Mouse (Mus musculus) kidney, postnatal 25 days (tissue): ENCODE results near the gene Thada.
"Not testable (repeated sequence)": the region's sequence is repeated elsewhere in the genome, so short reads cannot be mapped to it uniquely, and the experiment has no call there.

Source experiments
- DNase-seq, 2 experiments: peaks; one replicate each; pipeline ENCODE4 v3.0.0; 2021; ENCODE audit warnings: mixed read lengths in 2 of 2

Gene Thada

DNA sequence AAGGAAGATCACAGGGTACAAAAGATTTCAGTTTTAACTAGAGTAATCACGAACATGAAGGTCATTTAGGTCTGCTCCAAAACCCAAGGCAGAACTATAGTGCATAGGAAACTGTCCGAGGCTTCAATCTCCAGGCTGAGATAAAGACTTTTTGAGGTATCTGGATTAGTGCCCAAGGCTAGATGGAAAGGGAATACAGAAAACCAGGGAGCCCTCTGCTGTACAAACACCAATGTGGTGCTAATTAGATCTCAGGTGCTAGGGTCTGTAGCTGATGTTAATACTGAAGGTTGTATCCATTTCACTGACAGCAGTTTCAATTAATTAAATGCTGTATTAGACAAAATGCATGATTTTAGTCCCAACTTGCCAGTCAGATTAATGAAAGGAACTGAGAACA, 124.3 kb downstream of the Thada start:
- no peak for DNase-seq

GRCm38 (mm10) chr17:84340574-84340973, 125.4 kb downstream of the Thada start:
- DNase-seq: no peak

DNA sequence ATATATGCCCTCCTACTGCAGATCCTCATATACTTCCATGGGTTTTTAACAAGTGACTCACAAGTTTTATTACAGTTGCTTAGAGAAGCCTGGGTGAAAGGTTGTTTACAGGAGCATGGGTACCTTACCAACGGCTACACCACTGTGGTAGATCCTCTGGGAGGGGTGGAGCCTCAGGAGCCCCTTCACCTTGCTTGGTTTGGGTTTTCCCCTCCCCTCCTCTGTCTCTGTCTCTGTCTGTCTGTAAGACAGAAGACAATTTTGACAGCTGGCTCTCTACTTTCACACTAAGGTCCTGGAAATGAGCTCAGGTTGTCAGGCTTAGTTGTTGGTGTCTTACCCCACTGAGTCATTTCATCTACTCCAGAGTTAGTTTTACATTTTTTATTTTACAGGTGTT, 130.0 kb downstream of the Thada start:
- DNase-seq: no peak

- no peak for DNase-seq
These were observed 130.9 kb downstream of the Thada start for GRCm38 (mm10) chr17:84335076-84335475.

DNA sequence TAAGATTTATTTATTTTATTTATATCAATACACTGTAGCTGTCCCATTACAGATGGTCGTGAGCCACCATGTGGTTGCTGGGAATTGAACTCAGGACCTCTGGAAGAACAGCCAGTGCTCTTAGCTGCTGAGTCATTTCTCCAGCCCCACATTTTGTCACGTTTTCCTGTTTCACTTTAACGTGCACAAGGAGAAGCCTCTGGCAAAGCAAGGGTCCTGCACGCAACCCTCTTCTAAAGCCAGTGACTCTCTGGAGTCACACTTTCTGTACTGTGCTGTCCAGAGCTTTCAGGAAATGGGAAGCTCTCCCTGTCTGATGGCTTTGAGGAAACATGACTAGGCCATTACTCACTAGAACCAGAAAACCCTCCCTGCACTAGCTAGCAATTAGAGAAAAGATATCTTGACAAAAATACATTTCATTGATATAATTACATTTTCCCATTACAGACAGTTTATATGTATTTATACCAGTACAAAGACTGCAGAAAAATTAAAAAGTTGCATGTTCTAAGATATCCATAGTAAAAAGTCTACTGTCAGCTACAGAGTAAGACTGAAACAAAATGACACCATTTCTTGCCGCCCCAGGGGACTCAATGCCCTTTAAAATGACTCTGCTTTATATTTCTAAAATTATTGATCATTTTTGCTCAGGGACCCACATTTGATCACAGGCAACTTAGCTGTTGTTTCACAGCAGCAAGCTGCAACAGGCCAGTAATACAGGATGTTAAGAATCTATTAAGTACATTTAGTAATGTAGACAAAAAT, 131.6 kb downstream of the Thada start:
- no peak for DNase-seq

DNA sequence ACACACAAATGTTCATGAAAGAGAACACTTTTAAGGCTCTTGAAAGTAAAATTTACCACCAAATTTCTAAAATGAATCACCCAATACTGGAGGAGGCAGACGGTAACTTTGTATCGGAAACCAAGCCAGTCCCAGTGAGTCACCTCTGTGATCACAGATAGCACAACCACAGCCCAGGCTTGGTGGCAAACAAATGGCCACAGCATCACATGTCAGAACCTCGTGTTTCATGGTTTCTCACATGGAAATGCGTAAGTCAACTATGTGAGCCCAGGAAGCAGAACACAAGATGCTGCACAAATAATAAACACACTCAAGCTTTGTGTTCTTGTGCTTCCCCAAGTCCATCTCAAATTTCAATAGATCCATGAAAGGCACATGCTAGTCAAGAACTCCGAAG, 133.1 kb downstream of the Thada start:
- no peak for DNase-seq

DNA sequence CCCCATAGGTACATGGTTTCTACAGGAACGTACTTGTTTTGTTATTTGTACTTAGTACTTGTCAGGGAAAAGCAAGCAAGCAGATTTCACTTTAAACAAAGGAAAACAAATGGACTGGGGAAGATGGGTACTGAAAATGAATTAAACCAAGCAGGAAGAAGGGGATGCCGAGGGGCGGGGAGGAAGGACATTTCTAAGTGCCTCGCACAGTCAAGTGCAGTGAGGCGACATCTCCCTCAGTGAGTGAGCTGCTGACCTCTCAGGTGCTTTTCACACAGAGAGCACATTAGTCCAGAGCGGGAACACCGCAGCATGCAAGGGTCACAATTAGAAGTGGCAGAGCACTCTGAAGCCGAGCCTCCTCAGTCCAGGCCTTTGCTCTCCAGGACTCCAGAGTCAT, 135.0 kb downstream of the Thada start:
- no peak for DNase-seq

DNA sequence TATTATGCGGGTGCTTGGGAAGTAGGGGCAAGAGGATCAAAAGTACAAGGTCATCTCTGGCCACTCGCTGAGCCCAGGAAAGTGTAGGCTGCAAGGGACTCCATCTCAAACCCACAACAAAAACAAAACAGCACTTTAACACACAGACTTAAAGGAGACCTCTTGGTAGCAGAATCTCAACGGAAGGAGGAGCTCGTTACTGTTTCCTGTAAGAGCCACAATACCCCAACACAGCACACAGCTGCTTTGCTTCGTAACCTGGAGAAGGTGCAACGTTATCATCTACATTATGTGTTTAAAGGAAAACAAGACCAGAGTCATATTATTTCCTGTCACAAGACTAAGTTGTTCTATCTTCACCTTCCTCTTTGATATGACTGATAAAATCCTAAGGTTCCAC, 135.5 kb downstream of the Thada start:
- no peak for DNase-seq

GRCm38 (mm10) chr17:84329906-84330470, 136.0 kb downstream of the Thada start:
- DNase-seq: no peak

DNA sequence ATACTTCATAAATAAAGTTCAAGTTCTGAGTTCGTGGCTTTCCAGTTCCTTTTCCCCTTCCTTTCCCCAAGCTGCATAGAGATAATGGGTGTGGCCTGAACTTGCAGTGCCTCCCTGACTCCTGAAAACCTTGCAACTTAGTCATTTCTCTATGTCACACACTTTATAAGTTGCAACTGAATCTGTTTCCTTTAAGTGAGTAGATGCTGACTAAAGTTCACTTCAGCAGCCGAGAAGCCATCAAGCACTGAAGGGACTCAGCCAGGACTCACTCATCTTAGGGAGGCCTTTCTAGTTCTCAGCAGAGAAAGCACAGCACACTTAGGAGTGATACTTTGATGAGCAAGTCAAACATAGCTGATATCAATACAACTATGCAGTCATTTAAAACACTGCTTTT, 137.5 kb downstream of the Thada start:
- DNase-seq: no peak

DNA sequence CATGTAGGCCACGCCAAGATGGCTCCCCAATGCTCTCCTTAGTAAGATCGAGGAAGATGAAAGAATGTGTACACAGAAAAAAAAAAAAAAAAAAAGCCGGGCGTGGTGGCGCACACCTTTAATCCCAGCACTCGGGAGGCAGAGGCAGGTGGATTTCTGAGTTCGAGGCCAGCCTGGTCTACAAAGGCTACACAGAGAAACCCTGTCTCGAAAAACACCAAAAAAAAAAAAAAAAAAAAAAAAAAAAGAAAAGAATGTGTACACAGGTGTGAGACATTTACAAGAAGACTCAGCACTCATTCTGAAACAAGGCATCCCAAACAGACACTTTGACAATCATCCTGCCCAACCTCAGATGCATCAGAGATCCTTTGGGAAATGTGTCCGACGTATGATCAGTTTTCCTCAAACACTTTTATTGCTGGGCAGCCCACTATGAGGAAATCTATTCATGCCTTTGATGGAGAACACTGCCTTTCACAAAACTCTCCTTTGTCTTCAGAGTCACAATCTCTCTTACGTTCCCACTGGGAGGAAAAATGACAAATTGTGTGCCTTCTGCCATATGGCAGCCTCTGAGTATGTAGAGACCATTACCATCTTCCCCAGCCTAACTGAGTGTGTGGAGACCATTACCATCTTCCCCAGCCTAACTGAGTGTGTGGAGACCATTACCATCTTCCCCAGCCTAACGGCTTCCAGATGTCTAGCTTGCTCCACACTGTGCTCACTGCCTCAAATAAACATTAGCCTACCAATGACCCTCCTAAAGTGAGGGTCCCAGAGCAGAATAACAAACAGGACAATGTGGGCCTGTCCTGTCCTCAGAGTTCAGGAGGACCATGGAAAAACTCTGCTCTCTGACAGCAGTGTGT, 138.7 kb downstream of the Thada start:
- no peak for DNase-seq

DNA sequence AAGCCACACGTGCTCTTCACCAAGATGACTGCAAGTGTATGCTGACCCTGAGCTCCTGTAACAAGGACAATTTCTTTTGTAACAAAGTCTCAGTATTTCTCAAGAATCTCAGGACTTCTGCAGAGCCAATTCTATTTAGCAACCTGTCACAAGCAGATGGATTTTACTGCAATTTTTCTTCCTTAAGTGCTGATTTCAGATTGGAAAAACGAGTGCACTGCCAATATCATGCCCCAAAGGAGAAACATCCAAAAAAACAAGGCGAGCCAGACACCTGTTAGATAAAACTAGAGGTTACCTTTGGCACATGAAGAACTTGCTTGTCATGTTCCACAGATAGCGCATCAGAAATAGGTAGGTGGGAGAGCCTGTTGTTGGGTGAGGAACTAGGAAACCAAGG, 143.8 kb downstream of the Thada start:
- no peak for DNase-seq

DNA sequence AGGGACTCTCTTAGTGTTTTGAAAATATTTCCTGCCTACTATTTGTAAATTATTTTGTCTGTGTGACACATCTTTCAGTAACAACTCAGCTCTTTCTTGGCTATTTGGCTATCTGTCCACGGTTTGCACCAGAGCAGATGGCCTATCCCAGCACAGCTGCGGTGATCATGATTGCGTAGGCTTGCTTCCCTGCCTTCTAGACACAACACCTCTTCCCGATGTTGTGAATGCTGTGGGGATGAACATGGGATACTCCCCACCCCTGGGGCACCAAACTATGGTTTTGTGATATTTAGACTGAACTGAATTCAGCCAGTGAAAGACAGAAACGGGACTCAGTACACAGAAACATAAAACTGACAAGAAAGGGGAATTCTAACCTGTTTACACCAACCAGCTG, 144.7 kb downstream of the Thada start:
- DNase-seq: no peak

GRCm38 (mm10) chr17:84320576-84320975, 145.4 kb downstream of the Thada start:
- DNase-seq: no peak

- no peak for DNase-seq
These were observed 151.7 kb downstream of the Thada start for GRCm38 (mm10) chr17:84314341-84314740.

DNA sequence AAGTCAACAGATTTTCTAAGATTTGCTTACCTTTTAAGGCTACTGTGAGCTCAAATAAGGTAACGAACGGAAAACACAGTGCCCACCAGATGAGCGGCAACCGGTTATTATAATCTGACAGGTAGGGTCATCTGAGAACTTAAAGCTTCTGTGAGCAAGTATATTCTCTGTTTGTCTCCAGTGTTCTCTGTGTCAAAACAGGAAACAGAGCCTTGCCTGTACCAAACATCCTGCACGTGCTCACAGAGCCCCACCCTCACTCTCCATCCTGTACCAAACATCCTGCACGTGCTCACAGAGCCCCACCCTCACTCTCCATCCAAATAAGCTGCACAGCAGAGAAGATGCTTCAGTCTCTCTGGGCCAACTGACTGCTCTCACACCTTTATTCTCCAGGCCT, 152.5 kb downstream of the Thada start:
- no peak for DNase-seq

GRCm38 (mm10) chr17:84306151-84306550, 159.9 kb downstream of the Thada start:
- no peak for DNase-seq

DNA sequence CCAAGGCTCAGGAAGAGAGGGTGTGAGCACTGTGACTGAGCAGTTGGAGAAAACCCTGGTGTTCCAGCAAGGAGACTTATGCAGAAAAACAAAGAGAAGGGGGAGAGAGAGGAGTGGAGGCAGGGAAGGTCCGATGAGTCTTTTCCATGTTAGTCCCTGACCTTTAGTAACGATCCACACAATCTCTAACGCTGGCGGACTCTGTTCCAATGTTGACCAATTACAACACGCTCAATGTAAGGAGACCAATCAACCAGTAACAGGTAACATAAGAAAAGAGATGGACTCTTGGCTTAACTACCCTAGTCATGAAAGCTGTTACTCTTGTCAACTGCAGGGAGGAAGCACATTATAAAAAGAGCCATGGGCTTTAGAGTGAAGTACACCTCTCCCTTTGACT, 160.9 kb downstream of the Thada start:
- DNase-seq: no peak

- DNase-seq: no peak
These were observed 161.9 kb downstream of the Thada start for GRCm38 (mm10) chr17:84304141-84304540.

DNA sequence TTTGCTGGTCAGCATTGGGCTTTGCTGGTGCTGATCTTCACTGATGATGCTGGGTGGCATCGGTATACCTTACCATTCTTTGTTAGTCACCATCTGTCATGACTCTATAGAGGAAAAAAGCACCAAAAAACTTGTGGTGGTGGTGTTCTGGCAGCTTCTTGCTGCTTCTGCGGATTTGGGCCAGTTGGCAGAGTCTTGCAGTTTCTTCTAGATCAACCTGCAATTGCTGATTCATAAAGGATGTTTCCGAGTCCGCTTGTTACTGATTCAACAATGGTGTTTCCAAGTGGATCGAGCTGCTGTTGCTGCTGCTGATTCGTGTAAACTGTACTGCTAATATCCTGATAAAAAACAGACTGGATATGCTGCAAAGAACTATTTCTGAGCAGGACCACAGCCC, 168.0 kb downstream of the Thada start:
- no peak for DNase-seq

GRCm38 (mm10) chr17:84293221-84293620, 172.8 kb downstream of the Thada start:
- no peak for DNase-seq

- not testable (repeated sequence) for DNase-seq
These were observed 174.8 kb downstream of the Thada start for GRCm38 (mm10) chr17:84291228-84291627.

- DNase-seq: no peak
These were observed 178.2 kb downstream of the Thada start for GRCm38 (mm10) chr17:84287675-84288420.
